10 mouse cellular contexts compared by ENCODE assay signal in the genomic region with DNA sequence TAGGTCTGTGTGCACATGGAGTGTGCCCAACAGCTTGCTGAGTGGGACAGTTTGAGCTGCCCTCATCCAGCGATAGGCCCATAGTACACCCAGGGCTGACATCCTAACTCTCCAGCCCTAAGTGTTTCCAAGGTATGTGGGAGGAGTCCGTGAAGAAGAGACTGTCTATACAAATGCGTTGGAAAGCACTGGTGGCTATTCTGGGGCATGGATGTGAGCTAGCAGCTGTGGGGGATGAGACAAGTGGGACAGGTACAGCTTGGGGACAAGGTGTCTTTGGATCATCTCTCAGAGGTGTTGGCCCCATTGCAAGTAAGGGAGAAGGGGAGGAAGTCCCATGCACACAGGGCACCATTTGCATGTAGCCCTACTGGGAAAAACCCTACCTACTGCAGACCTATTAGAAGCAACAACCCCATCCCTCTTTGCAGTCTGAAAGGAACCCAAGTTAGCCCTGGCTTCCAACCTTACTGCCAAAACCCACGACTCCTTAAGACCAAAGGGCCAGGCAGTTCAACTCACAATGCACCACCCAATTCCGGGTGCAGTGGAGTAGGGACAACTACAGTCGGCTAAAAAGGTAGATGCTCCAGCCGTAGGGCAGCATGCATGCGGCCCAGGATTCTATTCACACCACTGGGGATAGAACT. TPM values are rescaled to one million over a fixed set of nuclear protein-coding genes. Genes with fewer than 3 reads are reported as not detected.
A peak's percentile ranks its signal among the peaks of the same experiment; 100 is the strongest.
DNase-seq lines count a peak whose midpoint lies in the region; ATAC-seq and TF ChIP-seq lines count a peak whose summit lies in the region.
"Had no signal": no experiment of that assay in that cellular context is flagged by ENCODE, and none has a peak within 500 bp of the region (broad histone marks: within the 10 kb centered on the region; RNA-seq: fewer than 3 reads in every experiment).

No protein-coding gene starts in this region.

- H3K9me3 ChIP-seq in embryonic facial prominence, embryonic 14.5 days (ENCODE audit: control insufficient read depth, low read length), result no peaks in the 10 kb centered on the region
- H3K9me3 ChIP-seq in intestine, embryonic 15.5 days, result no peaks in the 10 kb centered on the region
- no peaks in the 10 kb centered on the region for H3K9me3 ChIP-seq in neural tube, embryonic 12.5 days

- peak overlapping the region; percentile 94 for H3K4me2 ChIP-seq in embryonic facial prominence, embryonic 14.5 days (ENCODE audit: low read depth, low read length)
- peak overlapping the region; percentile 85 for H3K4me2 ChIP-seq in intestine, embryonic 15.5 days (replicated peaks)
- H3K4me2 ChIP-seq in neural tube, embryonic 12.5 days (replicated peaks), result peak overlapping the region; percentile 76

- peak overlapping the region; percentile 96 for H3K9ac ChIP-seq in embryonic facial prominence, embryonic 14.5 days (ENCODE audit: low read depth, low read length)
- peak overlapping the region; percentile 93 for H3K9ac ChIP-seq in intestine, embryonic 15.5 days
- H3K9ac ChIP-seq in neural tube, embryonic 12.5 days, result peak overlapping the region; percentile 95

- no peaks in the 10 kb centered on the region for H3K27me3 ChIP-seq in embryonic facial prominence, embryonic 14.5 days (replicated peaks; ENCODE audit: control insufficient read depth, insufficient read depth, low read length)
- H3K27me3 ChIP-seq in intestine, embryonic 15.5 days (replicated peaks), result no peaks in the 10 kb centered on the region
- no peaks in the 10 kb centered on the region for H3K27me3 ChIP-seq in neural tube, embryonic 12.5 days (replicated peaks)

- ATAC-seq in embryonic facial prominence, embryonic 14.5 days (ENCODE audit: low read depth), result no peak
- ATAC-seq in intestine, embryonic 15.5 days, result no peak
- no peak for ATAC-seq in neural tube, embryonic 12.5 days (ENCODE audit: low FRiP score, low read depth)

- WGBS in embryonic facial prominence, embryonic 14.5 days, result 48% methylated on average over 8 of the region's 8 CpGs
- 42% methylated on average over 8 of the region's 8 CpGs for WGBS in intestine, embryonic 15.5 days
- WGBS in neural tube, embryonic 12.5 days, result 49% methylated on average over 8 of the region's 8 CpGs

- TF ChIP-seq CTCF in left cerebral cortex, adult 2 months (IDR thresholded peaks at IDR 0.05), result no peak

- peaks cover 19% of the 10 kb centered on the region for H3K4me1 ChIP-seq in embryonic facial prominence, embryonic 14.5 days (ENCODE audit: control insufficient read depth, insufficient read depth, low read length)
- peaks cover 24% of the 10 kb centered on the region for H3K4me1 ChIP-seq in intestine, embryonic 15.5 days (replicated peaks)
- peaks cover 29% of the 10 kb centered on the region for H3K4me1 ChIP-seq in neural tube, embryonic 12.5 days

- intact Hi-C loops in left cerebral cortex, adult 2 months (cut with DNase I), result no loop called here
- intact Hi-C loops in left cerebral cortex, postnatal 4 days (cut with DNase I), result no loop called here

- no peak overlapping the region; the same call in 1 of the 2 replicates for H3K27ac ChIP-seq in left cerebral cortex, adult 2 months
- peak overlapping the region; percentile 99; the same call in 1 of the 2 replicates for H3K27ac ChIP-seq in embryonic facial prominence, embryonic 14.5 days (replicated peaks; ENCODE audit: low read depth, low read length)
- H3K27ac ChIP-seq in intestine, embryonic 15.5 days, result peak overlapping the region; percentile 99
- H3K27ac ChIP-seq in neural tube, embryonic 12.5 days, result peak overlapping the region; percentile 29

- DNase-seq in left cerebral cortex, adult 2 months (ENCODE audit: extremely low spot score in 1 of 2, low spot score in 2 of 2), result no peak
- DNase-seq in left cerebral cortex, postnatal 4 days, result no peak
- no peak for DNase-seq in embryonic facial prominence, embryonic 14.5 days (ENCODE audit: low spot score)
- no peak for DNase-seq in right cerebral cortex, postnatal 10 days (ENCODE audit: low spot score in 2 of 2)
- DNase-seq in right cerebral cortex, postnatal 4 days, result no peak
- DNase-seq in adrenal gland, postnatal 36 days, result no peak
- DNase-seq: adrenal gland, postnatal 10 days; heart, postnatal 36 days had no signal

- H3K4me3 ChIP-seq in left cerebral cortex, adult 2 months, result peak overlapping the region; percentile 78
- H3K4me3 ChIP-seq in embryonic facial prominence, embryonic 14.5 days (ENCODE audit: low read depth, low read length), result peak overlapping the region; percentile 76
- peak overlapping the region; percentile 74 for H3K4me3 ChIP-seq in intestine, embryonic 15.5 days (replicated peaks)
- peak overlapping the region; percentile 73 for H3K4me3 ChIP-seq in neural tube, embryonic 12.5 days

- peaks cover 62% of the 10 kb centered on the region for H3K36me3 ChIP-seq in embryonic facial prominence, embryonic 14.5 days (ENCODE audit: control insufficient read depth, insufficient read depth, low read length)
- H3K36me3 ChIP-seq in intestine, embryonic 15.5 days, result peaks cover 40% of the 10 kb centered on the region
- peaks cover 57% of the 10 kb centered on the region for H3K36me3 ChIP-seq in neural tube, embryonic 12.5 days

RNA-seq across cellular contexts. Expression of a gene that starts 1.7 kb away (rescaled TPM):
- total RNA-seq in left cerebral cortex, adult 2 months (2021), result 100 to 1,000 TPM; 139 to 150 TPM
- 100 to 1,000 TPM; 138 to 147 TPM for total RNA-seq in left cerebral cortex, postnatal 4 days (2021)
- 164 and 186 TPM in 2 replicates for polyA plus RNA-seq in embryonic facial prominence, embryonic 14.5 days (2014; fragmentation: Nextera tagmentation; extraction: Ambion mirVana)
- polyA plus RNA-seq in intestine, embryonic 15.5 days (2015; fragmentation: Nextera tagmentation; extraction: Ambion mirVana), result 180 and 201 TPM in 2 replicates
- 304 and 314 TPM in 2 replicates for polyA plus RNA-seq in neural tube, embryonic 12.5 days (2016; fragmentation: Nextera tagmentation; extraction: Ambion mirVana)
- 100 to 1,000 TPM; 140 to 148 TPM for total RNA-seq in adrenal gland, postnatal 36 days (2021)

RNA-seq across cellular contexts. Expression of a gene that starts 9.0 kb away (rescaled TPM):
- total RNA-seq in left cerebral cortex, adult 2 months (2021), result 100 to 1,000 TPM; 373 to 394 TPM
- 100 to 1,000 TPM; 282 to 286 TPM for total RNA-seq in left cerebral cortex, postnatal 4 days (2021)
- polyA plus RNA-seq in embryonic facial prominence, embryonic 14.5 days (2014; fragmentation: Nextera tagmentation; extraction: Ambion mirVana), result 751 and 879 TPM in 2 replicates
- polyA plus RNA-seq in intestine, embryonic 15.5 days (2015; fragmentation: Nextera tagmentation; extraction: Ambion mirVana), result 890 and 1,161 TPM in 2 replicates
- polyA plus RNA-seq in neural tube, embryonic 12.5 days (2016; fragmentation: Nextera tagmentation; extraction: Ambion mirVana), result 436 and 478 TPM in 2 replicates
- 100 to 1,000 TPM; 876 to 886 TPM for total RNA-seq in adrenal gland, postnatal 36 days (2021)

RNA-seq across cellular contexts. Expression of a gene that starts 10.2 kb away (rescaled TPM):
- 10 to 100 TPM; 19.2 to 20.6 TPM for total RNA-seq in left cerebral cortex, adult 2 months (2021)
- total RNA-seq in left cerebral cortex, postnatal 4 days (2021), result 10 to 100 TPM; 75.5 to 80.1 TPM
- polyA plus RNA-seq in embryonic facial prominence, embryonic 14.5 days (2014; fragmentation: Nextera tagmentation; extraction: Ambion mirVana), result 6.2 and 6.4 TPM in 2 replicates
- polyA plus RNA-seq in intestine, embryonic 15.5 days (2015; fragmentation: Nextera tagmentation; extraction: Ambion mirVana), result 5.5 and 6.9 TPM in 2 replicates
- 23.6 and 26.5 TPM in 2 replicates for polyA plus RNA-seq in neural tube, embryonic 12.5 days (2016; fragmentation: Nextera tagmentation; extraction: Ambion mirVana)
- total RNA-seq in adrenal gland, postnatal 36 days (2021), result 10 to 100 TPM; 22.4 to 29.9 TPM

RNA-seq across cellular contexts. Expression of a gene that starts 35.8 kb away (rescaled TPM):
- total RNA-seq in left cerebral cortex, adult 2 months (2021), result 10 to 100 TPM; 28.9 to 30.1 TPM
- total RNA-seq in left cerebral cortex, postnatal 4 days (2021), result 10 to 100 TPM; 51.9 to 53.7 TPM
- 93.7 and 112 TPM in 2 replicates for polyA plus RNA-seq in embryonic facial prominence, embryonic 14.5 days (2014; fragmentation: Nextera tagmentation; extraction: Ambion mirVana)
- 91.7 and 94.2 TPM in 2 replicates for polyA plus RNA-seq in intestine, embryonic 15.5 days (2015; fragmentation: Nextera tagmentation; extraction: Ambion mirVana)
- polyA plus RNA-seq in neural tube, embryonic 12.5 days (2016; fragmentation: Nextera tagmentation; extraction: Ambion mirVana), result 156 and 166 TPM in 2 replicates
- total RNA-seq in adrenal gland, postnatal 36 days (2021), result 10 to 100 TPM; 48.2 to 64.3 TPM

RNA-seq across cellular contexts. Expression of a gene that starts 41.4 kb away (rescaled TPM):
- 10 to 100 TPM; 27.3 to 37.9 TPM for total RNA-seq in left cerebral cortex, adult 2 months (2021)
- 1 to 10 TPM; 4.2 to 6.1 TPM for total RNA-seq in left cerebral cortex, postnatal 4 days (2021)
- polyA plus RNA-seq in embryonic facial prominence, embryonic 14.5 days (2014; fragmentation: Nextera tagmentation; extraction: Ambion mirVana), result 0.47 and 0.72 TPM in 2 replicates
- 0.32 and 0.63 TPM in 2 replicates for polyA plus RNA-seq in intestine, embryonic 15.5 days (2015; fragmentation: Nextera tagmentation; extraction: Ambion mirVana)
- polyA plus RNA-seq in neural tube, embryonic 12.5 days (2016; fragmentation: Nextera tagmentation; extraction: Ambion mirVana), result 0.29 and 0.49 TPM in 2 replicates
- total RNA-seq in adrenal gland, postnatal 36 days (2021), result under 1 TPM in 1 of 2 experiments, not detected in 1; 0.26 TPM
